Mouse (Mus musculus) gastrocnemius, postnatal 10 days (tissue): ENCODE data around the gene AI661453. TPM values are rescaled to one million over a fixed set of nuclear protein-coding genes. Genes with fewer than 3 reads are reported as not detected.
"Not testable (repeated sequence)": the region's sequence is repeated elsewhere in the genome, so short reads cannot be mapped to it uniquely, and the experiment has no call there.

Experiments
- DNase-seq: peaks from one replicate; pipeline ENCODE4 v3.0.0; 2021; ENCODE audit warnings: mixed read lengths
- long read RNA-seq, 2 experiments: library from polyadenylated mRNA; stranded (forward); transcript quantifications; one replicate each; pipeline ENCODE4 v2.0.0; 2021
- total RNA-seq, 2 experiments: library from RNA; stranded (reverse); gene quantifications; 2 replicates each; pipeline ENCODE4 v1.2.3; 2021

The AI661453 gene
- under 1 TPM; 0.47 to 0.50 TPM for total RNA-seq
- long read RNA-seq, experiment 1: 0 reads
- long read RNA-seq, experiment 2: 0 reads

GRCm38 (mm10) chr17:47436156-47436906, at the start of gene AI661453:
Gene AI661453, plus strand, starts transcription at chr17:47436615.
- no peak for DNase-seq

DNA sequence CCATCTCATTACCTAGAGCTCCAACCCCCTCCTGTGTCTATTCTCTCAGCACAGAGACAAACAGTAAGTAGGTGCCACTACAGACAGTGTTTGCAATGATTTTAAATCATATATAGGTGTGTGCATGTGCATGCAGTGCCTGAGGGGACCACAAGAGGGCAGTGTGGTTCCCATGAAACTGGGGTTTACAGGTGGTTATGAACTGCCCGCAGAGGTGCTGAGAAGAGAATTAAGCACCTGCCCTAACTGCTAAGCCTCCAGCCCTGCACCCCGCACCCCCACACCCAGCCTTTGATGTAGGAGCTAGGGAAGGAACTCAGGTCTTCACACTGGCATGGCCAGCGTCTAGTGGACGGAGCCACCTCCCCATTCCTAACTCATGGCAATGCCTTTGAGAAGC, 49.8 kb upstream of the AI661453 start:
- peak; percentile 54 for DNase-seq

GRCm38 (mm10) chr17:47394223-47394869, 42.1 kb upstream of the AI661453 start:
- peak; percentile 17 for DNase-seq

- DNase-seq: peak; percentile 51
Observed at GRCm38 (mm10) chr17:47395376-47395913, 41.0 kb upstream of the AI661453 start.

- DNase-seq: no peak
Observed at GRCm38 (mm10) chr17:47399091-47399490, 37.3 kb upstream of the AI661453 start.

GRCm38 (mm10) chr17:47400451-47400850, 36.0 kb upstream of the AI661453 start, which contains the start of gene Guca1a:
Gene Guca1a, minus strand, starts transcription at chr17:47400584.
- no peak for DNase-seq

- no peak for DNase-seq
Observed at GRCm38 (mm10) chr17:47407717-47408557, 28.5 kb upstream of the AI661453 start.

GRCm38 (mm10) chr17:47408558-47408898, 27.9 kb upstream of the AI661453 start:
- DNase-seq: peak; percentile 69

- not testable (repeated sequence) for DNase-seq
Observed at GRCm38 (mm10) chr17:47409897-47410861, 26.2 kb upstream of the AI661453 start.

DNA sequence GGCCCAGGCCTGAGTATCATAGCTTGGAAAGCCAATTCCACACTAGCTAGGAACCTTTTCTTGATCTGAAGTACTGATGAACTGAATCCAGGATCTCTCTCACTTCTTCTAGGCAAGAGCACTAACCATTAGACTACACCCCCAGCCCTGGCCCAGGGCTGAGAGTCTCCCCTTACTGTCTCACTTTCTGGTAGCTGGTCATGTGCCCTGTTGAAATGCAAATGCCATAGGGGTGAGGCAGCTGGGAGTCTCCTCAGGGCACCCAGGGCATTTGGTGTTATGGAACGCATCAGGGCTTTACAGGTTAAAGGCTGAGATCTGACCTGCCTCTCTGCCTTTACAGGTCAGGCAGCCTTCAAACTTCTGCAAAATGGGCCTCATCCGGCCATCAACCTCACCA, 16.2 kb upstream of the AI661453 start:
- DNase-seq: no peak

GRCm38 (mm10) chr17:47421566-47421965, 14.8 kb upstream of the AI661453 start:
- DNase-seq: no peak

DNA sequence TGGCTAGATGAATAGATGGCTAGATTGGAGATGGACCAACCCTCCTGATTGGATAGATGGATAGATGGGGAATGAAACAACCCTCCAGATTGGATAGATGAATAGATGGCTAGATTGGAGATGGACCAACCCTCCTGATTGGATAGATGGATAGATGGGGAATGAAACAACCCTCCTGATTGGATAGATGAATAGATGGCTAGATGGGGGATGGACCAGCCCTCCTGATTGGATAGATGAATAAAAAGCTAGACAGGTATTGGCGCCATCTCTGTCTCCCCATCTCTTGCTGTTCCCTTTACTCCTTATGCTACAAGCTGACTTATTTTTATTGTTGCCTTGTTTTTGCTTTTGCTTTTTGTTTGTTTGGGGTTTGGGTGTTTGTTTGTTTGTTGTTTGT, 13.8 kb upstream of the AI661453 start:
- not testable (repeated sequence) for DNase-seq

DNA sequence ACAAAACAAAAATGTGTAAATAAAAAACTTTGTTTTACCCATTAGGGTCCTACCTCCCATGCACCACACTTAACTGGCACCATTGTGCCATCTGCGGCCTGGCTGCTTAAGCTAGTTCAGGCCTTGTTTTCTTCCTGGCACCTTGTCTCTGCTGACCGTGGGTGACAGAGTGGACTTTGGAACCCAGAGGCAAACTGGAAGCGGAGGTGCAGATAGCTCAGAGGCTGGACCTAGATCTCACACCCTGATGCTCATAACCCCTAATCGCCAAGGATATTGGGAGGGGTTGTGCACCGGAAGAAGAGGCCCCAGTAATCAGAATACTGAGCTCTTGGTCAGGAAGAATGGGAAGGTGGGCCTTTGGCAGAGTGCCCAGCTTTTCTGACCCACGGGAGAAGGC, 12.2 kb upstream of the AI661453 start:
- DNase-seq: no peak

DNA sequence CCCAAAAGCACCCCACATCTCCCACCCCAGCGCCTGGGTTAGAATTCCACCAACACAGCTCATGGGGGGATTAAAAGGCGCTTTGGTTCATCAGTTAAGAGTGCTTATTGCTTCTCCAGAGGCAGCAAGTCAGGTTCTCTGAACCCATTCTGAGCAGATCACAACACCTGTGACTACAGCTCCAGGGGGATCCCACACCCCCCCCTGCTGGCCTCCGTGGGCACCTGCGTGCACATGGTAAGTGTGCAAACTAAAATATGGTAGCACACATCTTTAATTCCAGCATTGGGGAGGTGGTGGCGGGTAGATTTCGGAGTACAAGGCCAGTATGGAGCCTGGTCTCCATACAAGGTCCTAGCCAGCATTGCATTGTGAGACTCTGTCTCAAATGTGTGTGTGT, 9.1 kb upstream of the AI661453 start:
- DNase-seq: no peak

DNA sequence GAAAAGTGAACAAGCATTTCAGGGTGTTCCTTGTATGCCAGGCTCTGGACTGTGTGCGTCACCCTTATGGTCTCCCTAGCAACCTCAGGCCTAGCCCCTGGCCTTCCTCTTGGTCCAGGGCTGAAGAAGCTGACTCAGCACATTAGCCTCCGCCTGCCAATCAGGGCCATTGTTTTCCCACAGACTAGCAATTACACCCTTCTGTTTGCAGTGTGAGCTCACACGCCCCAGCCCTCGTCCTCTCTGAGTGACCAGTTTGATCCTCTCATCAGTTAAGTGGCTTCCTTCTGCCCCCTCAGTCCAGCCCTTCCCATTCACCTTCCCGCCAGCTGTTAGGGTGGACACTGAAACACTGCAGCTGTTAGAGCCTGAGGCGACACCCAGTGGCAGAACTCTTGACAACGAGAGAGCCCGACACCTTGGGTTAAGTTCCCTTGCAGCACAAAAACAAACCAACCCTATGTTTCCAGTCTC, 7.5 kb upstream of the AI661453 start:
- DNase-seq: no peak

DNA sequence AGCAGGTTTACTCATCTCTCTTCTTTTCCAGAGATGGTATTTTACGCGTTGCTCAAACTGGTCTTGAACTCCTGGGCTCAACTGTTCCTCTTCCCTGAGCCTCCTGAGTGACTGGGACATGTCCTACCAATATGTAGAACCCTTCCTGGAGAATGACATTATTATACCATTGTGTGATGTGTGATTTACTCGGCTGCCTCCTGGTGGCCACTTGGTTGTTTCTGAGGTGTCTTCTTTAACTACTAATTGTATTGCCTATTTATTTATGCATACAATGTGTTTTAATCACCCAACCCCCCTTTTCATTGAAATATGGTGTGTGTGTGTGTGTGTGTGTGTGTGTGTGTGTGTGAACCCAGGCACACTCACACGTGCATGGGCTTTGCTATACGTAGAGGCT, 5.6 kb upstream of the AI661453 start:
- no peak for DNase-seq

- DNase-seq: no peak
Observed at GRCm38 (mm10) chr17:47436907-47437547, 612 bp downstream of the AI661453 start, which contains the start of gene 1700001C19Rik. Gene 1700001C19Rik, minus strand, starts transcription at chr17:47437376.

- no peak for DNase-seq
Observed at GRCm38 (mm10) chr17:47438611-47439010, 2.2 kb downstream of the AI661453 start.

DNA sequence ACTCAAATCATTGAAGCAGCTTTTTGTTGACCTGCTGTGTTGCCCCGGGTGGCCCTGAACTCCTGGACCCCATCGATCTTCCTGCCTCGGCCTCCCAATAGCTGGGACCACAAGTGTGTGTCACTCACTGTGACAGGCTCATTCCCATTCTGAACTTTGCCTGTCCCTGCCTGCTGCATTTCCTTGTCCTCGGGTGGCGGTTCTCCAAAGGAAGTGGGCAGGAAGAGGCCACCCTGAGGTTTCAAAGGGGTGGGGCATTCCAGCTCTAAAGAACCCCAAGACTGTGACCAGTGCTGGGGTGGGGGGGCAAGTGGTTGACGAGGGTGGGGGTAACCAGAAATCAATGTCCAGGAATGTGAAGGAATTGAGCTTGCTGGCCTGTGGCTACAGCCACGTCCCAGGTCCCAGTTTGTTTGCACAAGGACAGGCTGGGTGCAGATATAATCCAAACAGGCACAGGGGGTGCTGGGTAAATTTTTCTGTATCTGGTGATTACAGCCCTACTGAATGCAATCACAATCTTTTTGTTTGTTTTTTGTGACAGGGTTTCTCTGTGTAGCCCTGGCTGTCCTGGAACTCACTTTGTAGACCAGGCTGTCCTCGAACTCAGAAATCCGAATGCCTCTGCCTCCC, 3.1 kb downstream of the AI661453 start:
- no peak for DNase-seq

DNA sequence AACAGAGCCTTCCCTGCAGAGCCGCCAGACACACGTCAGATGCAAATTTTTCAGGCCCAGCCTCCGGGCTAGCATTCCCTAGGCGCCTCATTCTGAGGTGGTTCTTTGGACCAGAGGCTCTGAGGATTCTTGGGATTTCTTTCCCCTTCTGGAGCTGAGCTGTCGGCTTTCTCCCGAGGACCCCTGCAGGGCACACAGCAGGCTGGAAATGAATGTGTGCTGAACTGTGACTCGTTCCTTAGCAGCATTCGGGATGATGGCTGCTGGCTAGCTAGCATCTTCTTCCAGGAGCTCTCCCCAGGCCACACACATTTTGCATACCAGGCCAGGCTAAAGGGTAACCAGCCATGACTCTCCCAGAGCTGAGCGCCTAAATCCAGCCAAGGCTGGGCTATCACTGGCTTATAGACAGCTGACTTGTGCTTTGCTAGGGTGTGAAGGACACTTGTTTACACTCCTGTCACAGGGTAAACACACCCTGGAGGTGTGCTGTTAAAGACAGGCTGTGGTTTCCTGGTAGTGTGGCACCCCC, 4.0 kb downstream of the AI661453 start:
- no peak for DNase-seq
